Mouse (Mus musculus) midbrain, embryonic 12.5 days (tissue): ENCODE measurements around the gene Gm7879. TPM values are rescaled to one million over a fixed set of nuclear protein-coding genes. Genes with fewer than 3 reads are reported as not detected.
"Not testable (repeated sequence)": the region's sequence is repeated elsewhere in the genome, so short reads cannot be mapped to it uniquely, and the experiment has no call there.

Experiments
- ATAC-seq: fragments of 200-750 bp; cut with Nextera tagmentation; 2 replicates; pipeline ENCODE4 v1.8.0; 2017; ENCODE audit warnings: low read depth, moderate TSS enrichment, moderate library complexity; ENCODE audit not compliant: low FRiP score
- H3K27ac ChIP-seq: fragments of 300-500 bp; sonication (generic); replicated peaks from 2 replicates; pipeline ENCODE4 v1.5.1; 2016; ENCODE audit warnings: mild to moderate bottlenecking
- H3K27me3 ChIP-seq: fragments of 300-500 bp; sonication (generic); 2 replicates; pipeline ENCODE4 v1.6.1; 2016; ENCODE audit warnings: mild to moderate bottlenecking
- H3K36me3 ChIP-seq: fragments of 300-500 bp; sonication (generic); 2 replicates; pipeline ENCODE4 v1.6.1; 2016
- H3K4me1 ChIP-seq: fragments of 300-500 bp; sonication (generic); 2 replicates; pipeline ENCODE4 v1.6.1; 2016
- H3K4me2 ChIP-seq: fragments of 300-500 bp; sonication (generic); replicated peaks from 2 replicates; pipeline ENCODE4 v1.6.1; 2016; ENCODE audit warnings: mild to moderate bottlenecking, moderate library complexity
- H3K4me3 ChIP-seq: fragments of 300-500 bp; sonication (generic); 2 replicates; pipeline ENCODE4 v1.5.1; 2016; ENCODE audit warnings: mild to moderate bottlenecking
- H3K9ac ChIP-seq: fragments of 300-500 bp; sonication (generic); replicated peaks from 2 replicates; pipeline ENCODE4 v1.6.1; 2016; ENCODE audit warnings: mild to moderate bottlenecking, moderate library complexity
- H3K9me3 ChIP-seq: fragments of 300-500 bp; sonication (generic); 2 replicates; pipeline ENCODE4 v1.6.1; 2016; ENCODE audit warnings: mild to moderate bottlenecking
- WGBS: fragments of 180-500 bp; shearing (Covaris S2); methylation state at CpG from one replicate; pipeline ENCODE4 v1.1.7; 2016; 5-methylcytosine and 5-hydroxymethylcytosine counted together
- polyA plus RNA-seq: library from polyadenylated mRNA; unstranded; fragments of >200 nt; fragmentation: Nextera tagmentation; extraction: Ambion mirVana; gene quantifications from 2 replicates; pipeline ENCODE4 v1.2.1, GENCODE M21; 2016

Gm7879 gene
- polyA plus RNA-seq = not detected in 2 replicates

DNA sequence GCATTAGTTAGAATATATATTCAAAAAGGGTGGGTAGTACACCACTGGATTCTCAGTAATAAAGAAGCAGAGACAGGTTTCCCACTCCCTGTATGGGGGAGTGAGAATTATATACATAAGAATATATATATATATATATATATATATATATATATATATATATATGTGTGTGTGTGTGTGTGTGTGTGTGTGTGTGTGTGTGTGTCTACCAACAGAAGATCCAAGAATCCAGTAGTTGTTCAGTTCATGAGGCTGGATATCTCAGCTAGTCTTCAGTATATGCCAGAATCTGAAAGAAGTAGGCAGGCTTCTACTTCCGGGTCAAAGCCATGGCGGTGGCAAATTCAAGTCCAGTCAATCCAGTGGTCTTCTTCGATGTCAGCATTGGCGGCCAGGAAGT, at the start of gene Gm7879:
TSS of gene Gm7879 (plus strand) at position 301 of the 400 bp plus-strand sequence.
- not testable (repeated sequence) for H3K36me3 ChIP-seq, ATAC-seq, H3K4me1 ChIP-seq, H3K9me3 ChIP-seq, H3K27ac ChIP-seq, H3K4me3 ChIP-seq, H3K9ac ChIP-seq, H3K27me3 ChIP-seq, H3K4me2 ChIP-seq
- 97% methylated on average over 4 of the region's 4 CpGs for WGBS

DNA sequence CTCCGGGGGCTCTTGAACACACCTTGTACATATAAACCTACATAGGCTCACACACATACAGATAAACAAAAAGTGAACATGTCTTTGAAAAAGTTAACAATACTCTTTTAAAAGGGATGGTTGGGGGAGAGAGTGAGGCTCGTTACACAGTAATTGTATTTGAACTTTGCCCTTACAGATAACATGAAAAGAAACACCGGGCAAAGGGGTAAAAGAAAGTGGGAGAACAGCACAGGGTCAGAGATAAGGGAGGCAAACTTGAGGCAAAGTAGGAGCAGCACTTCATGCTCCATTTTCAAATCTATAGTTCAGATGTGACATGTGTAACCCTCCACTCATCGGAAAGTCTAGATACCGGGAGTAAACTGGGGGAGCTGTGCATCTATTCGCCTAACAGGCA, 49.3 kb upstream of the Gm7879 start:
- Histone ChIP-seq H3K27ac (no peak overlapping the region), H3K27me3 (peaks cover 6% of the 10 kb centered on the region; the same call in 1 of the 2 replicates), H3K4me2 (no peak overlapping the region), H3K36me3 (no peaks in the 10 kb centered on the region), H3K4me1 (peaks cover under 1% of the 10 kb centered on the region; the same call in 1 of the 2 replicates), H3K9me3 (no peaks in the 10 kb centered on the region), H3K9ac (no peak overlapping the region), H3K4me3 (no peak overlapping the region)
- ATAC-seq = no peak
- 90% methylated on average over 6 of the region's 6 CpGs for WGBS

DNA sequence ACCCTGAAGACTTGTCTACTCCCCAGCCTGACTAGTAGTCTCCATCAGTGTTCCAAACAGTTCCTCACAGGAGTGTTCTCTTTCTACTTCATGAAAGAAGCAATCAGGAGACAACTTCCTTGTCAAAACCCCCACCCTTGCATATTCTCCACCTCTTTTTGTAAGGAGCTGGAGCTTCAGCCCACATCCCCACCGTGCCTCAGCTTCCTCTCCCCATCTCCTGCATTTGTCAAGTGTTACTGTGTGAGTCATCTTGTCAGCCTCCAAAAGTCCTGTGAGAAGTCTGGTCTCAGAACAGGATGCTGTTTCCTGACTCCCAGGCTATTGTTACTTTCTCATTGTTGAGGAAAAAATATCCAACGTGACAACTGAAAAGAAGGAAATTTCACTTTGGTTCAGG, 47.6 kb upstream of the Gm7879 start:
- WGBS = 79% methylated on average over 2 of the region's 2 CpGs

DNA sequence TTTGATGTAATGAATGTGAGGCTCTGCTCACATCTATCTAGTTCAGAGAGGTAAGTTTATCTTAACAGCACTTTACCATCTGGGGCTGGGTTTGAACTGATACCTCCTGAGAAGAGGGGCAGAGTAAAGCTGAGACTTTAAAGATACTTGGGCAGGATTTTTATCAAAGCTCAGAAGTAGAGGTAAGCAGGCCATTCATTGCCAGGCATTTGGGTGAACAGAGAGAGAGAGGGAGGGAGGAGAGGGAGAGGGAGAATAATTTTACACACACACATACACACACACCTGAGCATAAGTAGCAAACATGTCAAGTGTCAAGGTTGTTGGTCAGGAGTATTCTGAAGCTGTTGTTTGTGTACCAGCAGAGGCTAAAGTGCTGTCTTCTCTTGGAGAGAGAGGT, 44.7 kb upstream of the Gm7879 start, which contains the start of gene Cd38:
TSS of gene Cd38 (plus strand) at position 301 of the 400 bp plus-strand sequence.
- peak within 1 kb of the TSS; percentile 67 for H3K4me2 ChIP-seq
- H3K4me3 ChIP-seq = peak within 1 kb of the TSS; percentile 35
- H3K4me1 ChIP-seq = peaks cover 9% of the 10 kb centered on the region
- no peak for ATAC-seq
- H3K27me3 ChIP-seq = peaks cover 10% of the 10 kb centered on the region; the same call in 1 of the 2 replicates
- H3K27ac ChIP-seq = no peak within 1 kb of the TSS
- H3K9me3 ChIP-seq = no peaks in the 10 kb centered on the region
- peak within 1 kb of the TSS; percentile 41; the same call in 1 of the 2 replicates for H3K9ac ChIP-seq
- H3K36me3 ChIP-seq = no peaks in the 10 kb centered on the region

More for the DNA sequence above, 47.6 kb upstream of the Gm7879 start:
- Histone ChIP-seq H3K9ac (no peak overlapping the region), H3K4me1 (peaks cover 9% of the 10 kb centered on the region), H3K27me3 (peaks cover 10% of the 10 kb centered on the region; the same call in 1 of the 2 replicates), H3K4me3 (no peak overlapping the region), H3K27ac (no peak overlapping the region), H3K36me3 (no peaks in the 10 kb centered on the region), H3K4me2 (no peak overlapping the region), H3K9me3 (no peaks in the 10 kb centered on the region)
- ATAC-seq = no peak

DNA sequence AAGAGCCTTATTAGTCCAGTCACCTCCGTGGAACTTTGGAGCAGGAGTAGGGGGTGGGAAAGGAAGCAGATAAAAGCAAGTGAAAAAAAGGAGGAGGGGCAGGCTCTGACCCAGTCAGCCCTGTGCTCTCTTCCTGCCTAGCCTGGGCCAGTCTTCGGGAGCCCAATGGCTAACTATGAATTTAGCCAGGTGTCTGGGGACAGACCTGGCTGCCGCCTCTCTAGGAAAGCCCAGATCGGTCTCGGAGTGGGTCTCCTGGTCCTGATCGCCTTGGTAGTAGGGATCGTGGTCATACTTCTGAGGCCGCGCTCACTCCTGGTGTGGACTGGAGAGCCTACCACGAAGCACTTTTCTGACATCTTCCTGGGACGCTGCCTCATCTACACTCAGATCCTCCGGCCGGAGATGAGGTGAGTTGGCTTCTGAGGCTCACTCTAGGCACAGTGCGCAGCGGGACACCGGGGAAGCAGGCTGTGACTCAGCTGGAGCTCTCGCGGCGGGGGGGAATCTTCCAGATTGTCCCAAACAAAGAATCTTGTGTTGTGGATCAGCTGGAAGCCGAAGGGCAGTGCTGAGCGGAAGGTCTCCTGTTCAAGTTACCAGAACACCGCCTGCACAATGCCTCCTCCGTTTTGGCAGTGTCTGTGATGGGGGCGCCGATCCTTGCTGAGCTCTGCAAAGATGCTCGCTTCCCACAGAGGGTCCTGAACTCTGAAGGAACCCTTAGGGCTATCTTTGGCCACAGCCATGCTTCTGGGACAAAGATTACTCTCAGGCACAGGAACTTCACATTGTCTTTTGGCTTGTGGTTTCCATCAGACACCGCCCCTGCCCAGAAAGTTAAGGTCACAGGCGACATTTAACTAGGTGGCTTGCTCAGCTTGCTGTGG, 44.0 kb upstream of the Gm7879 start:
- 3% methylated on average over 28 of the region's 28 CpGs for WGBS
- Histone ChIP-seq H3K4me3 (peak overlapping the region; percentile 35), H3K9ac (peak overlapping the region; percentile 41; the same call in 1 of the 2 replicates), H3K4me2 (peak overlapping the region; percentile 67), H3K36me3 (no peaks in the 10 kb centered on the region), H3K4me1 (peaks cover 9% of the 10 kb centered on the region), H3K9me3 (no peaks in the 10 kb centered on the region), H3K27me3 (peaks cover 10% of the 10 kb centered on the region; the same call in 1 of the 2 replicates), H3K27ac (no peak overlapping the region)
- ATAC-seq = no peak

DNA sequence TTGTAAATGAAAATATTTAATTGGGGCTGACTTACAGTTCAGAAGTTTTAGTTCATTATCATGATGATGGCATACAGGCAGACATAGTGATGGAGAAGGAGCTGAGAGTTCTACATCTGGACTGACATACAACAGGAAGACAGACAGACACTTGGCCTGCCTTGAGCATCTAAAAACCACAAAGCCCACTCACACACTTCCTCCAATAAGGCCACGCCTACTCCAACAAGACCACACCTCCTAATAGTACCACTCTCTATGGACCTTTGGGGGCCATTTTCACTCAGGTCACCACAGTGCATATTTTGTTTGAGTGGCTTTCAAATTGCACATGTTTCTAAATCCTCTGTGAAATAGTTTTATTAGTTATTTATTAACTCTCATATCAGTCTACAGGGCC, 41.1 kb upstream of the Gm7879 start:
- Histone ChIP-seq H3K4me2 (no peak overlapping the region), H3K27ac (no peak overlapping the region), H3K4me3 (no peak overlapping the region), H3K27me3 (peaks cover 10% of the 10 kb centered on the region; the same call in 1 of the 2 replicates), H3K36me3 (no peaks in the 10 kb centered on the region), H3K4me1 (peaks cover 9% of the 10 kb centered on the region), H3K9me3 (no peaks in the 10 kb centered on the region), H3K9ac (no peak overlapping the region)
- 88% methylated on average over 1 of the region's 1 CpGs for WGBS
- no peak for ATAC-seq

DNA sequence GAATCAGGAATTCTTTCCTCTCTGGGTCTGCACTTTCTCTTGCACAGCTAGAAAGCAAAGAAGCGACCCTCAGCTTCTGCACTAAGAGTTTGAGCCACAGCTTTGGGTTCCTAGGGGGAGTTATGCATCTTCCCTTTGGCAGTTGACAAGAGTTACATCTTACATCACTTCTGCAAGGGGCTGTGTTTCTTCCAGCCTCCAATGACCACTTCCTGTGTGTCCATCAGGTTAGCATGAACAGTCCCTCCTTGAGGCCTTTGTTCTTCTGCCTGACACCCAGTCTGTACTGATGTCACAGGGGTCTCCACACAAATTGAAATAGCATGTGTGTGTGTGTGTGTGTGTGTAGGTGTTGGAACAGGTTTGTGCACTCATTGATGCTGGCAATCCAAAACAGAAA, 40.3 kb upstream of the Gm7879 start:
- H3K4me1 ChIP-seq = peaks cover 9% of the 10 kb centered on the region
- WGBS = 87% methylated on average over 1 of the region's 1 CpGs
- no peak for ATAC-seq
- no peak overlapping the region for H3K4me2 ChIP-seq
- no peak overlapping the region for H3K9ac ChIP-seq
- peaks cover 10% of the 10 kb centered on the region; the same call in 1 of the 2 replicates for H3K27me3 ChIP-seq
- H3K9me3 ChIP-seq = no peaks in the 10 kb centered on the region
- no peaks in the 10 kb centered on the region for H3K36me3 ChIP-seq
- no peak overlapping the region for H3K4me3 ChIP-seq
- no peak overlapping the region for H3K27ac ChIP-seq

DNA sequence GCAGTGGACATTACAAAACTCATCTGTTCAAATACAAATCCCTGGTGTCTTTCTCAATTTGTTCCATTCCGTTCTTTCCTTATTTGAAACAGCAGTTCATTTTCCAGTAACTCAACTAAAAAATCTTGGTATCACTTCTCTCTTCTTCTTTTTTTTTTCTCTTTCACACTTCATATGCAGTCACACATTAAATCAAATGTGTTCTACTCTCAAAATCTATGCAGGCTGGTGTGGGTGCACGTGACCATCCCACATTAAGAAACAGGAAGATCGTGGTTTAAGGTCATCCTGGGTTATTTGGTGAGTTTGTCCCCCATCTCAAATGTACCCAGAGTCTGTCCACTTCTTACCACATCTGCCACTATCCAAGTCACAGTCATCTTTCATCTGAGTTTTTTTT, 30.9 kb upstream of the Gm7879 start:
- no peak overlapping the region for H3K9ac ChIP-seq
- 84% methylated on average over 3 of the region's 3 CpGs for WGBS
- no peak for ATAC-seq
- H3K4me2 ChIP-seq = no peak overlapping the region
- H3K27me3 ChIP-seq = no peaks in the 10 kb centered on the region
- H3K4me3 ChIP-seq = no peak overlapping the region
- no peaks in the 10 kb centered on the region for H3K36me3 ChIP-seq
- H3K9me3 ChIP-seq = no peaks in the 10 kb centered on the region
- peaks cover 7% of the 10 kb centered on the region; the same call in 1 of the 2 replicates for H3K4me1 ChIP-seq
- H3K27ac ChIP-seq = no peak overlapping the region

DNA sequence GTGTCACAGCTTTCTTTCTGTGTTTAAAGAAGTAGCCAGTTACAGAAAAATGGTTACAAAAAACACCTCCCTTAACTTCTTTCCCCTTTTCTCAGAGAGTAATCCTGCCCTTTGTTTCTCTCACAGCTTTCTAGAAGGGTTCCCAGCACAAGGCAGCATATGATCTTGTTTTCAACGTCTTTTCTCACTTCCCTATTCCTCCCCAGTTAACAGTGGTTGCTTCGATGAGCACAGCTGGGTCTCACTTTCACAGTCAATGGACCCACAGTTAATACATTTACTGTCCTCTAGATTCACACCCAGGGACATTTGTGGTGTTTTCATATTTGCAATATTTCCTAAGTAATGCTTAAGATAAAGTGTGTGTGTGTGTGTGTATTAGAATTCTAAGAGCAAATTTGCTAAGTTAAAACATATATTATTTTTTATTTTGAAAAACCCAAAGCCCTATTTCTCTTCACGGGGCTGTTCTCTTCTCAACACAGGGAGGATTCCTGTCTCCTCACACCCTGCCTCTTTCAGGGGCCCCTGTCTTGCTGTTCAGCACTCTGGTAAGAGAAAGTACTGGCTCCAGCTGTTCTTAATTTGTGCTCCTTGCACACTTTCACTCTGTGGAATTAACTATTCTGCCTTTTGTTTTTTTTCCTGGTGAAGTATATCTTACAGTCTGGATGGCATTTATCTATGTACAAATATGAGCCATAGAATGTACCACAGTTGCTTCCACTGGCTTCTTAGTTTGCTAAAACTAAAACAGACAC, 27.7 kb upstream of the Gm7879 start:
- no peak overlapping the region for H3K4me2 ChIP-seq
- no peaks in the 10 kb centered on the region for H3K9me3 ChIP-seq
- ATAC-seq = no peak
- H3K27me3 ChIP-seq = no peaks in the 10 kb centered on the region
- H3K36me3 ChIP-seq = no peaks in the 10 kb centered on the region
- no peak overlapping the region for H3K27ac ChIP-seq
- peaks cover 8% of the 10 kb centered on the region; the same call in 1 of the 2 replicates for H3K4me1 ChIP-seq
- no peak overlapping the region for H3K9ac ChIP-seq
- no peak overlapping the region for H3K4me3 ChIP-seq
- 22% methylated on average over 3 of the region's 3 CpGs for WGBS

DNA sequence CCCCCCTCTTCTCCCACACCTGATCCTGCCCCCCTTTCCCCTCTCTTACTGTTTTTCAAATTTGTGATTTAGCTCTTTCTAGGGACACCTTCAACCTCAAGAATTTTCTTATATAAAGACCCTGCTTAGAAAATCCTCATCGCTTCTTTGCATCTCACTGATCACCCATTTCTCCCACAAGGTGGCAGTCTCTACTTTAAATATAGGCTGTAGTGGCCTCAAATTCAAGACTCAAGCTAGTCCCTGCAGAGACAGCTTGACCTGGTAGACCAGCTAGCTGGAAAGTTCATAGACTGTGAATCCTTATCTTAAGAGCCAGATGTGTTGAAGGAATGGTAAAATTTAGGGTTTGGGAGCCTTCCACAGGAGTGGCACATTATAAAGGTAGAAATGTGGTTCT, 20.6 kb upstream of the Gm7879 start:
- Histone ChIP-seq H3K9me3 (no peaks in the 10 kb centered on the region), H3K4me1 (no peaks in the 10 kb centered on the region), H3K36me3 (no peaks in the 10 kb centered on the region), H3K4me2 (no peak overlapping the region), H3K4me3 (no peak overlapping the region), H3K9ac (no peak overlapping the region), H3K27ac (no peak overlapping the region), H3K27me3 (no peaks in the 10 kb centered on the region)
- ATAC-seq = no peak
- 23% methylated on average over 1 of the region's 1 CpGs for WGBS

DNA sequence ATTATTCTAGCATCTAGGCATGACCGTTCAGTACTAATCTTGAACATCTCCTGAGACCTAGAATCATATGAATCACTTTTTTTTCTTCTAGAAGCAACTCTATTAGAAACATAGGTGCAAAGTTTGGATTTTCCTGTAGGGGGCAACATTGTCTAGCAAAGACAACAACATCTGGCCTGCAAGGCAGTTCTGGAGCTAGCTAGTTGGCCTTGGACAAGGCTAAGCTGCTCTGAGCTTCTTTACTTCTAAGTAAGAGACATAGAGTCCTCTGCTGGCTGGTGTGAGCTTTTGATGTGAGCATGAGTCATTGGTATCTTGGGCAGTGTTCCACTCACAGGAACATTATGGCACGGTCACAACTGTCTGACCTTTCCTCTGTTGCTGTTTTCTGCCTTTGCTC, 18.8 kb upstream of the Gm7879 start:
- H3K4me3 ChIP-seq = no peak overlapping the region
- ATAC-seq = no peak
- H3K4me1 ChIP-seq = no peaks in the 10 kb centered on the region
- H3K27ac ChIP-seq = no peak overlapping the region
- no peak overlapping the region for H3K9ac ChIP-seq
- WGBS = 69% methylated on average over 2 of the region's 2 CpGs
- H3K36me3 ChIP-seq = no peaks in the 10 kb centered on the region
- no peaks in the 10 kb centered on the region for H3K27me3 ChIP-seq
- H3K4me2 ChIP-seq = no peak overlapping the region
- no peaks in the 10 kb centered on the region for H3K9me3 ChIP-seq

DNA sequence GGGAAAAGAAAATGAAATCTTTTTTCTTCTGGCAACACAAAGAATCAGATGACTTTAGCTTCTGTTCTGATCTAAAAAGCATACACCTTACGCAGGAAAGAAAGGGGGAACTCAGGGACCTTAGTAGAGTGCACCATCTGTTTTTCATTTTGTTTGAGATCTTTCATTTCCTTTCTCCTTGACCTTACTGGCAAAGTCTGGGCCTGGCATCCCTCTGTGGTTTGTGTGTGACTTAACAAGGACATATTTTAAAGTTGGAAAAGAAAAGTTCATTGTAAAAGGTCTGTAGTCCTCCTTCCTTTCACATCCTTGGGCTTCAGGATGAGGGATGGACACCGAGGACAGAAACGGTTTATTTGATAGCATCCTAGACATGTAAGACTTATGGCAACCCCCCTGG, 17.0 kb upstream of the Gm7879 start:
- Histone ChIP-seq H3K4me3 (no peak overlapping the region), H3K27me3 (no peaks in the 10 kb centered on the region), H3K9me3 (no peaks in the 10 kb centered on the region), H3K4me2 (no peak overlapping the region), H3K27ac (no peak overlapping the region), H3K36me3 (no peaks in the 10 kb centered on the region), H3K9ac (no peak overlapping the region), H3K4me1 (no peaks in the 10 kb centered on the region)
- ATAC-seq = no peak
- WGBS = 83% methylated on average over 3 of the region's 3 CpGs
